Mouse (Mus musculus): ENCODE data around the gene Ccdc124. TPM values are rescaled to one million over a fixed set of nuclear protein-coding genes. Genes with fewer than 3 reads are reported as not detected.

Ccdc124 gene
- polyA plus RNA-seq, 1 experiment from 2014 or later: 183 TPM

GRCm38 (mm10) chr8:70820101-70820935, 53.4 kb downstream of the Ccdc124 start:
- Histone ChIP-seq H3K36me3 (no peaks in the 10 kb centered on the region), H3K9me3 (replicated peaks) (peaks cover 13% of the 10 kb centered on the region; the same call in 1 of the 2 replicates), H3K27ac (replicated peaks) (no peak overlapping the region), H3K4me3 (peak overlapping the region; percentile 28), H3K4me1 (peaks cover 32% of the 10 kb centered on the region), H3K27me3 (ENCODE audit: low read depth, poor library complexity, severe bottlenecking) (peaks cover 65% of the 10 kb centered on the region)
- WGBS: 3% methylated on average over 31 of the region's 31 CpGs
- DNase-seq (ENCODE audit: low spot score): peak; percentile 59

Small RNA genes lying within 50 kb of the gene (microRNA-seq; reads per million reads assigned to microRNA genes)
- 1.5 reads per million for gene Mir7067

Other genes with a start within 250 kb of the Ccdc124 start
- gene Gdf15, start 241.5 kb downstream of the Ccdc124 start, polyA plus RNA-seq (2016; fragmentation: Nextera tagmentation; extraction: Ambion mirVana): not detected in 2 replicates
- 51.8 and 89.7 TPM in 2 replicates for gene Pgpep1, start 213.5 kb downstream of the Ccdc124 start, polyA plus RNA-seq (2016; fragmentation: Nextera tagmentation; extraction: Ambion mirVana)
- 315 and 355 TPM in 2 replicates for gene Lsm4, start 200.7 kb downstream of the Ccdc124 start, polyA plus RNA-seq (2016; fragmentation: Nextera tagmentation; extraction: Ambion mirVana)
- gene Jund, start 175.0 kb downstream of the Ccdc124 start, polyA plus RNA-seq (2016; fragmentation: Nextera tagmentation; extraction: Ambion mirVana): 62.5 and 78.6 TPM in 2 replicates
- gene Iqcn, start 170.5 kb downstream of the Ccdc124 start, polyA plus RNA-seq (2016; fragmentation: Nextera tagmentation; extraction: Ambion mirVana): not detected in 2 replicates
- gene Gm3336, start 155.4 kb downstream of the Ccdc124 start, polyA plus RNA-seq (2016; fragmentation: Nextera tagmentation; extraction: Ambion mirVana): not detected in 2 replicates
- gene Pde4c, start 150.2 kb downstream of the Ccdc124 start, polyA plus RNA-seq (2016; fragmentation: Nextera tagmentation; extraction: Ambion mirVana): 0.72 and 0.78 TPM in 2 replicates
- 17.2 and 40.7 TPM in 2 replicates for gene Rab3a, start 119.3 kb downstream of the Ccdc124 start, polyA plus RNA-seq (2016; fragmentation: Nextera tagmentation; extraction: Ambion mirVana)
- 31.7 and 34.6 TPM in 2 replicates for gene Mpv17l2, start 113.0 kb downstream of the Ccdc124 start, polyA plus RNA-seq (2016; fragmentation: Nextera tagmentation; extraction: Ambion mirVana)
- 66.2 and 66.6 TPM in 2 replicates for gene Pik3r2, start 97.2 kb downstream of the Ccdc124 start, polyA plus RNA-seq (2016; fragmentation: Nextera tagmentation; extraction: Ambion mirVana)
- gene Mast3, start 68.9 kb downstream of the Ccdc124 start, polyA plus RNA-seq (2016; fragmentation: Nextera tagmentation; extraction: Ambion mirVana): 9.8 and 12.1 TPM in 2 replicates
- 0.05 and 0.11 TPM in 2 replicates for gene Il12rb1, start 65.5 kb downstream of the Ccdc124 start, polyA plus RNA-seq (2016; fragmentation: Nextera tagmentation; extraction: Ambion mirVana)
- gene Arrdc2, start 34.2 kb downstream of the Ccdc124 start, polyA plus RNA-seq (2016; fragmentation: Nextera tagmentation; extraction: Ambion mirVana): 5.2 and 7.3 TPM in 2 replicates
- 9.1 and 13.4 TPM in 2 replicates for gene Kcnn1, start 10.7 kb downstream of the Ccdc124 start, polyA plus RNA-seq (2016; fragmentation: Nextera tagmentation; extraction: Ambion mirVana)
- gene Slc5a5, start 18.8 kb upstream of the Ccdc124 start, polyA plus RNA-seq (2016; fragmentation: Nextera tagmentation; extraction: Ambion mirVana): 0.42 and 0.63 TPM in 2 replicates
- gene Rpl18a, start 23.5 kb upstream of the Ccdc124 start, polyA plus RNA-seq (2016; fragmentation: Nextera tagmentation; extraction: Ambion mirVana): 3,389 and 3,784 TPM in 2 replicates
- gene Map1s, start 32.0 kb upstream of the Ccdc124 start, polyA plus RNA-seq (2016; fragmentation: Nextera tagmentation; extraction: Ambion mirVana): 69.4 and 74.0 TPM in 2 replicates

Data from midbrain, embryonic 10.5 days (tissue).